Mouse (Mus musculus): Measurements from ENCODE around the gene Pip5k1c. TPM values are rescaled to one million over a fixed set of nuclear protein-coding genes. Genes with fewer than 3 reads are reported as not detected.

Gene Pip5k1c
- polyA plus RNA-seq (2015; fragmentation: Nextera tagmentation; extraction: Ambion mirVana), result 51.0 and 61.3 TPM in 2 replicates

DNA sequence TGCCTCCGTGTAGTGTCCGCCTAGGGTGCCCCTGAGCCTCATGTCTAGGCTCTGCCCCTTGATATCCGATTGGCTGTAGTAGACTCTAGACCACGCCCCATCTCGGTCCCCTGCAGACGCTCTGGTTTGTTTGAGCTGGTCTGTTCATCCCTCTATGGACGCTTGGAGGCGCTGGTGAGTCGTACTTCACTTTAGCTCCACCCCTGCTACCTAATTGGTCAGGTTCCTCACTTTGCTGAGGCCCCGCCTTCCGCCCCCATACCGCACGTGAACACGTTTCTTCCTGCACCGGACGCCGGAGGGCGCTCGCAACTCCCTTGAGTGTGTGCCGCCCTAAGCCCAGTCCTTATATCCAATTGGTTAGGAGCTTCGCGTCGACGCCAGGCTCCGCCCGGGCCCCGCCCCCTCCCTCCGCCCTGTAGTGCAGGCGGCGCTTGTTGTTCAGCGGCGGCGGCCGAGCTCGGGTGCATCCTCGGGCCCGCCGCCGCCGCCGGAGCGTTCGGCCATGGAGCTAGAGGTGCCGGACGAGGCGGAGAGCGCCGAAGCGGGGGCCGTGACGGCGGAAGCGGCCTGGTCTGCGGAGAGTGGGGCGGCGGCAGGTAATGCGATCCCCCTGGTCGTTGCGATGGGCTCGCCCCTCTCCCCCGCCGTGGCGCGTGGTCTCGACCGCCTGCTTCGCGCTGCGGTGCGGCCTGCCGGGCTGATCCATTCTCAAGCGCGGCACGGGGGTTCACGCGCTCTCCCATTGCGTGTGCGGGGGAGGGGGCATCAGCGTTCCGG lies at the start of gene Pip5k1c:
Pip5k1c (plus strand) TSS at position 410 of the 780 bp plus-strand sequence.
- Histone ChIP-seq H3K27me3 (peaks cover 23% of the 10 kb centered on the region), H3K9ac (peak within 1 kb of the TSS; percentile 82), H3K27ac (peak within 1 kb of the TSS; percentile 93), H3K9me3 (replicated peaks) (no peaks in the 10 kb centered on the region), H3K4me3 (replicated peaks) (peak within 1 kb of the TSS; percentile 88), H3K4me1 (peaks cover 71% of the 10 kb centered on the region), H3K4me2 (peak within 1 kb of the TSS; percentile 90), H3K36me3 (no peaks in the 10 kb centered on the region)
- ATAC-seq (replicated peaks; ENCODE audit: low FRiP score), result peak; percentile 95
- 1% methylated on average over 61 of the region's 80 CpGs for WGBS

GRCm38 (mm10) chr10:81244146-81244545 lies 48.6 kb upstream of the Pip5k1c start:
- peaks cover 41% of the 10 kb centered on the region for H3K27me3 ChIP-seq
- 72% methylated on average over 4 of the region's 4 CpGs for WGBS

GRCm38 (mm10) chr10:81244595-81244994 lies 48.2 kb upstream of the Pip5k1c start:
- Histone ChIP-seq H3K27ac (no peak overlapping the region), H3K36me3 (no peaks in the 10 kb centered on the region), H3K4me1 (peaks cover 14% of the 10 kb centered on the region), H3K9me3 (replicated peaks) (no peaks in the 10 kb centered on the region), H3K27me3 (peaks cover 36% of the 10 kb centered on the region), H3K4me3 (replicated peaks) (no peak overlapping the region), H3K9ac (no peak overlapping the region), H3K4me2 (peak overlapping the region; percentile 7; the same call in 1 of the 2 replicates)
- ATAC-seq (replicated peaks; ENCODE audit: low FRiP score), result peak; percentile 41; the same call in 1 of the 2 replicates
- WGBS, result 8% methylated on average over 17 of the region's 17 CpGs

More at GRCm38 (mm10) chr10:81244146-81244545, 48.6 kb upstream of the Pip5k1c start:
- Histone ChIP-seq H3K27ac (no peak overlapping the region), H3K9me3 (replicated peaks) (no peaks in the 10 kb centered on the region), H3K9ac (no peak overlapping the region), H3K36me3 (no peaks in the 10 kb centered on the region), H3K4me3 (replicated peaks) (no peak overlapping the region), H3K4me2 (peak overlapping the region; percentile 7; the same call in 1 of the 2 replicates), H3K4me1 (peaks cover 18% of the 10 kb centered on the region)
- no peak for ATAC-seq (replicated peaks; ENCODE audit: low FRiP score)

DNA sequence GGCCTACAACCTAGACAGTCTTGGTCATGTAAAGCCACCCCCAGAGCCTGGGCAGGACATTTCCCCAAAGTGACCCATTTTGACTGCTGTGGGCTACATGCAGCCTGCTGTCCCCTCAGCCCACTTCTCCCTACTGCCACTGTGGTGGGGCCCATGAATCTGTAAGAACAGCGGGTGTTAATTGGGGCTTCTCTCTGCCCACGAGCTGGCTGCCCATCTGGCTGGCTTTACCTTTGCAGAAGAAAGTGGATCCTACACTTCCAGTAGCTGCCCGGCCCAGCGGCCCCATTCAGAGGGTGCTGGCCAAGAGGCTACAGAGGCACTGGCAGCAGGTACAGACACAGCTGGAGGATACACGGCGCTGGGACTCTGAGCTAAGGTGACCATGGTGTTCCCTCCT lies 47.6 kb upstream of the Pip5k1c start:
- no peaks in the 10 kb centered on the region for H3K36me3 ChIP-seq
- no peaks in the 10 kb centered on the region for H3K9me3 ChIP-seq (replicated peaks)

GRCm38 (mm10) chr10:81247804-81248203 lies 45.0 kb upstream of the Pip5k1c start:
- no peak overlapping the region for H3K4me2 ChIP-seq
- H3K27me3 ChIP-seq, result peaks cover 36% of the 10 kb centered on the region

More for the DNA sequence above, 47.6 kb upstream of the Pip5k1c start:
- Histone ChIP-seq H3K9ac (no peak overlapping the region), H3K27ac (no peak overlapping the region), H3K27me3 (peaks cover 31% of the 10 kb centered on the region), H3K4me2 (no peak overlapping the region), H3K4me3 (replicated peaks) (no peak overlapping the region), H3K4me1 (peaks cover 8% of the 10 kb centered on the region)
- WGBS, result 90% methylated on average over 6 of the region's 6 CpGs
- ATAC-seq (replicated peaks; ENCODE audit: low FRiP score), result no peak

GRCm38 (mm10) chr10:81249442-81249841 lies 43.3 kb upstream of the Pip5k1c start:
- ATAC-seq (replicated peaks; ENCODE audit: low FRiP score), result no peak
- 85% methylated on average over 8 of the region's 8 CpGs for whole genome bisulfite sequencing

More at GRCm38 (mm10) chr10:81247804-81248203, 45.0 kb upstream of the Pip5k1c start:
- Histone ChIP-seq H3K36me3 (no peaks in the 10 kb centered on the region), H3K27ac (no peak overlapping the region), H3K4me1 (peaks cover 18% of the 10 kb centered on the region), H3K9ac (no peak overlapping the region), H3K4me3 (replicated peaks) (no peak overlapping the region), H3K9me3 (replicated peaks) (no peaks in the 10 kb centered on the region)
- WGBS, result 94% methylated on average over 2 of the region's 2 CpGs
- no peak for ATAC-seq (replicated peaks; ENCODE audit: low FRiP score)

GRCm38 (mm10) chr10:81252424-81253419 lies 40.0 kb upstream of the Pip5k1c start, which contains the start of gene Matk:
TSS of gene Matk (plus strand) at chr10:81252935.
- Histone ChIP-seq H3K36me3 (no peaks in the 10 kb centered on the region), H3K4me3 (replicated peaks) (peak within 1 kb of the TSS; percentile 24), H3K27ac (no peak within 1 kb of the TSS), H3K4me1 (peaks cover 26% of the 10 kb centered on the region), H3K9ac (no peak within 1 kb of the TSS), H3K9me3 (replicated peaks) (no peaks in the 10 kb centered on the region), H3K27me3 (peaks cover 63% of the 10 kb centered on the region), H3K4me2 (peak within 1 kb of the TSS; percentile 49)
- WGBS, result 7% methylated on average over 44 of the region's 44 CpGs
- ATAC-seq (replicated peaks; ENCODE audit: low FRiP score), result no peak; the same call in 1 of the 2 replicates

More at GRCm38 (mm10) chr10:81249442-81249841, 43.3 kb upstream of the Pip5k1c start:
- Histone ChIP-seq H3K27me3 (peaks cover 40% of the 10 kb centered on the region), H3K4me2 (no peak overlapping the region), H3K9ac (no peak overlapping the region), H3K4me3 (replicated peaks) (no peak overlapping the region), H3K9me3 (replicated peaks) (no peaks in the 10 kb centered on the region), H3K27ac (no peak overlapping the region), H3K36me3 (no peaks in the 10 kb centered on the region), H3K4me1 (peaks cover 21% of the 10 kb centered on the region)

GRCm38 (mm10) chr10:81254886-81255285 lies 37.9 kb upstream of the Pip5k1c start:
- ATAC-seq (replicated peaks; ENCODE audit: low FRiP score), result no peak
- H3K4me2 ChIP-seq, result no peak overlapping the region
- H3K9me3 ChIP-seq (replicated peaks), result no peaks in the 10 kb centered on the region
- H3K36me3 ChIP-seq, result no peaks in the 10 kb centered on the region
- WGBS, result 78% methylated on average over 1 of the region's 1 CpGs
- no peak overlapping the region for H3K4me3 ChIP-seq (replicated peaks)
- H3K27ac ChIP-seq, result no peak overlapping the region
- H3K27me3 ChIP-seq, result peaks cover 84% of the 10 kb centered on the region
- H3K9ac ChIP-seq, result no peak overlapping the region
- H3K4me1 ChIP-seq, result peaks cover 39% of the 10 kb centered on the region

GRCm38 (mm10) chr10:81257158-81258039 lies 35.4 kb upstream of the Pip5k1c start:
- 1% methylated on average over 62 of the region's 62 CpGs for WGBS
- peaks cover 75% of the 10 kb centered on the region for H3K27me3 ChIP-seq

DNA sequence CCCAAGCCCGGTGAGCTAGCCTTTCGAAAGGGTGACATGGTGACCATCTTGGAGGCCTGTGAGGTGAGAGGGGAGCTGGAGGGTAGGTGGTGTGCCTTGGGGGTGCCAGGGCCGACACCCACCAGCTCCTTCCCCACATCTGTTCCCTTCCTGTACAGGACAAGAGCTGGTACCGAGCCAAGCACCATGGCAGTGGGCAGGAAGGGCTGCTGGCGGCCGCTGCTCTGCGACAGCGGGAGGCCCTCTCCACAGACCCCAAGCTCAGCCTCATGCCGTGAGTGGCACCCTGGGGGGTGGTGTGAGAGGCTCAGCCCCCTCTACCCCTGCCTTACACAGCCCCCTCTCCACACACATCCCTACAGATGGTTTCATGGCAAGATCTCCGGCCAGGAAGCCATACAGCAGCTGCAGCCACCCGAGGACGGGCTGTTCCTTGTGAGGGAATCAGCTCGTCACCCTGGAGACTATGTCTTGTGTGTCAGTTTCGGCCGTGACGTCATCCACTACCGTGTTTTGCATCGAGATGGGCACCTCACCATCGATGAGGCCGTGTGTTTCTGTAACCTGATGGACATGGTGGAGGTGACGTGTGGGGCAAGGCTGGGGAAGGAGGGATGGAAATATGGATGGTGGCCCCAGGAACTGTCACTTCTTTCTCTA lies 33.4 kb upstream of the Pip5k1c start:
- no peak overlapping the region for H3K27ac ChIP-seq
- no peak overlapping the region for H3K4me2 ChIP-seq
- peaks cover 57% of the 10 kb centered on the region for H3K27me3 ChIP-seq
- H3K4me3 ChIP-seq (replicated peaks), result no peak overlapping the region
- peaks cover 30% of the 10 kb centered on the region for H3K36me3 ChIP-seq
- ATAC-seq (replicated peaks; ENCODE audit: low FRiP score), result no peak
- 0 out of 2 replicates have a peak overlapping the region, but pooled peaks have one; percentile 1 for H3K9ac ChIP-seq
- WGBS, result 39% methylated on average over 21 of the region's 21 CpGs
- no peaks in the 10 kb centered on the region for H3K9me3 ChIP-seq (replicated peaks)
- H3K4me1 ChIP-seq, result peaks cover 24% of the 10 kb centered on the region

More at GRCm38 (mm10) chr10:81257158-81258039, 35.4 kb upstream of the Pip5k1c start:
- no peak for ATAC-seq (replicated peaks; ENCODE audit: low FRiP score)
- H3K36me3 ChIP-seq, result peaks cover 11% of the 10 kb centered on the region
- no peak overlapping the region for H3K27ac ChIP-seq
- H3K4me2 ChIP-seq, result peak overlapping the region; percentile 94
- peaks cover 34% of the 10 kb centered on the region for H3K4me1 ChIP-seq
- H3K4me3 ChIP-seq (replicated peaks), result peak overlapping the region; percentile 53
- H3K9ac ChIP-seq, result peak overlapping the region; percentile 56
- H3K9me3 ChIP-seq (replicated peaks), result no peaks in the 10 kb centered on the region
